Mouse (Mus musculus) brain, embryonic 14.5 days (tissue): ENCODE measurements at regions not wholly inside any gene's neighbourhood (a gene's known extent, or its start where the extent isn't known, plus 50 kb on each side); places are given as distances from the start of the nearest gene placed in this dataset.

ENCODE experiments used
- CTCF ChIP-seq: fragments of 200-500 bp; IDR thresholded peaks from 2 replicates; pipeline ENCODE4 v1.5.1; 2012; ENCODE audit warnings: inconsistent platforms, mild to moderate bottlenecking, moderate library complexity, borderline replicate concordance; ENCODE audit not compliant: insufficient read depth, insufficient read length; ENCODE audit errors: extremely low read depth
- POLR2A ChIP-seq: fragments of 200-500 bp; IDR thresholded peaks from 2 replicates; pipeline ENCODE4 v1.6.1; 2012; ENCODE audit warnings: mild to moderate bottlenecking, inconsistent platforms, borderline replicate concordance; ENCODE audit not compliant: poor library complexity, insufficient read depth, insufficient read length, severe bottlenecking; ENCODE audit errors: extremely low read depth

- TF ChIP-seq CTCF = no peak
- no peak for TF ChIP-seq POLR2A
Measured at GRCm38 (mm10) chrX:60798567-60798966, 94.7 kb downstream of the Sox3 start.
